In the genomic region with DNA sequence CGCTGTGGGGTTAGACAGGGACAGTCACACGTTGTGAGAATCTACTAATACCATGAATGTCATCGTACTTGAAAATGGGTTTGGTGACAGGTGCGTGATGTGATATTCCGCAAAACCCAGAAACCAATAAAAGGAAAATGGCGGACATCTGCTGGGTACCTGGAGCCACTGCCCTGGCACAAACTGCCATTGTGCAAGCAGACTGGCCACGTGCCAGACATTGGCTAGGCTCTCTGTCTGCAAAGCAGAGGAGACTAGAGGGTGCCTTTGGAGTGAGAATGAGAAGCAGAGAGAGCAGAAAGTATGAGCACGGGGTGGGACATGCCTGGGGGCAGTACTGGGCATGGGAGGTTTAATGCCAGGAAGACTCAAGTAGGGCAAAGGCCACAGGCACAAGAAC, we compare ENCODE assay signal across 10 mouse cellular contexts.
DNase-seq lines count a peak whose midpoint lies in the region; ATAC-seq and TF ChIP-seq lines count a peak whose summit lies in the region.
"Had no signal": no experiment of that assay in that cellular context is flagged by ENCODE, and none has a peak within 500 bp of the region (broad histone marks: within the 10 kb centered on the region; RNA-seq: fewer than 3 reads in every experiment).

No protein-coding gene starts in this region.

- H3K9me3 ChIP-seq in heart, embryonic 12.5 days (replicated peaks) = no peaks in the 10 kb centered on the region
- H3K9me3 ChIP-seq in lung, embryonic 14.5 days (ENCODE audit: low read depth, low read length) = no peaks in the 10 kb centered on the region
- H3K9me3 ChIP-seq: lung, embryonic 15.5 days had no signal

- no peak for TF ChIP-seq POLR2A in heart, adult 2 months (IDR thresholded peaks at IDR 0.05; ENCODE audit: insufficient read depth, low read depth, low read length)

- H3K4me3 ChIP-seq in heart, adult 2 months = no peak overlapping the region
- H3K4me3 ChIP-seq in heart, embryonic 12.5 days = no peak overlapping the region
- no peak overlapping the region for H3K4me3 ChIP-seq in lung, embryonic 14.5 days (ENCODE audit: low read depth, low read length)
- H3K4me3 ChIP-seq: left cerebral cortex, adult 2 months; lung, embryonic 15.5 days had no signal

- intact Hi-C loops in heart, adult 2 months (cut with DNase I) = no loop called here

- no peaks in the 10 kb centered on the region for H3K36me3 ChIP-seq in heart, adult 2 months (ENCODE audit: control insufficient read depth, insufficient read depth, low read length)
- no peaks in the 10 kb centered on the region for H3K36me3 ChIP-seq in heart, embryonic 12.5 days
- H3K36me3 ChIP-seq in lung, embryonic 14.5 days (ENCODE audit: insufficient read depth) = no peaks in the 10 kb centered on the region
- H3K36me3 ChIP-seq: lung, embryonic 15.5 days had no signal

- H3K4me2 ChIP-seq in heart, embryonic 12.5 days = no peak overlapping the region
- no peak overlapping the region for H3K4me2 ChIP-seq in lung, embryonic 14.5 days
- H3K4me2 ChIP-seq: lung, embryonic 15.5 days had no signal

- WGBS in heart, adult 2 months = 76% methylated on average over 8 of the region's 8 CpGs
- WGBS in heart, embryonic 12.5 days = 85% methylated on average over 8 of the region's 8 CpGs
- WGBS in lung, embryonic 14.5 days = 88% methylated on average over 8 of the region's 8 CpGs

- no peak overlapping the region for H3K9ac ChIP-seq in heart, adult 2 months (ENCODE audit: low read depth, low read length)
- no peak overlapping the region for H3K9ac ChIP-seq in heart, embryonic 12.5 days
- H3K9ac ChIP-seq in lung, embryonic 14.5 days = no peak overlapping the region
- H3K9ac ChIP-seq: lung, embryonic 15.5 days had no signal

- TF ChIP-seq CTCF in heart, adult 2 months (IDR thresholded peaks at IDR 0.05) = no peak
- no peak for TF ChIP-seq CTCF in lung, embryonic 14.5 days (IDR thresholded peaks at IDR 0.05; ENCODE audit: low read depth)

- no peaks in the 10 kb centered on the region for H3K27me3 ChIP-seq in heart, adult 2 months (ENCODE audit: control insufficient read depth, insufficient read depth, low read length)
- no peaks in the 10 kb centered on the region for H3K27me3 ChIP-seq in heart, embryonic 12.5 days (replicated peaks)
- no peaks in the 10 kb centered on the region for H3K27me3 ChIP-seq in lung, embryonic 14.5 days (ENCODE audit: insufficient read depth, low read length)
- H3K27me3 ChIP-seq: lung, embryonic 15.5 days had no signal

- no peak for TF ChIP-seq EP300 in heart, adult 2 months (IDR thresholded peaks at IDR 0.05; ENCODE audit: insufficient read depth, low read depth, low read length)

- H3K79me2 ChIP-seq in heart, adult 2 months (replicated peaks; ENCODE audit: control insufficient read depth, insufficient read depth, low read length) = no peaks in the 10 kb centered on the region

- peak; percentile 50 to 56 for DNase-seq in heart, adult 2 months
- peak; percentile 28 for DNase-seq in lung, embryonic 14.5 days
- DNase-seq in lung, postnatal 25 days (ENCODE audit: low spot score) = no peak
- DNase-seq in cerebellum, adult 11-12 months = peak; percentile 56
- DNase-seq in kidney, postnatal 14 days = peak; percentile 23
- no peak for DNase-seq in natural killer cell, adult 2 months (ENCODE audit: low spot score in 2 of 2)
- no peak for DNase-seq in spleen, adult 18-20 months

- no peak for ATAC-seq in heart, embryonic 12.5 days (ENCODE audit: insufficient number of reproducible peaks, low FRiP score)
- no peak for ATAC-seq in lung, embryonic 14.5 days (ENCODE audit: insufficient read depth)

- no peak overlapping the region for H3K27ac ChIP-seq in heart, adult 2 months
- H3K27ac ChIP-seq in heart, embryonic 12.5 days (ENCODE audit: poor library complexity, severe bottlenecking) = no peak overlapping the region
- no peak overlapping the region for H3K27ac ChIP-seq in lung, embryonic 14.5 days (ENCODE audit: low read depth)
- H3K27ac ChIP-seq: left cerebral cortex, adult 2 months; lung, embryonic 15.5 days had no signal

- no peaks in the 10 kb centered on the region; the same call in 1 of the 2 replicates for H3K4me1 ChIP-seq in heart, adult 2 months (ENCODE audit: control insufficient read depth, insufficient read depth, low read length)
- peaks cover 14% of the 10 kb centered on the region for H3K4me1 ChIP-seq in heart, embryonic 12.5 days (replicated peaks)
- no peaks in the 10 kb centered on the region for H3K4me1 ChIP-seq in lung, embryonic 14.5 days (ENCODE audit: insufficient read depth)
- H3K4me1 ChIP-seq: lung, embryonic 15.5 days had no signal

Comparison
In these comparisons a context has a peak if more than half of its experiments do, and no peak if none do; other contexts are left out.
1. DNase-seq: peak in heart, adult 2 months (2 of 2), lung, embryonic 14.5 days (single experiment), cerebellum, adult 11-12 months (single experiment) and kidney, postnatal 14 days (single experiment); none in lung, postnatal 25 days (single experiment), natural killer cell, adult 2 months (0 of 2) and spleen, adult 18-20 months (0 of 2).